Mouse (Mus musculus): ENCODE data around the gene Sept12. TPM values are rescaled to one million over a fixed set of nuclear protein-coding genes. Genes with fewer than 3 reads are reported as not detected.

Gene Sept12
- polyA plus RNA-seq, 1 experiment from 2014 or later, result not detected

DNA sequence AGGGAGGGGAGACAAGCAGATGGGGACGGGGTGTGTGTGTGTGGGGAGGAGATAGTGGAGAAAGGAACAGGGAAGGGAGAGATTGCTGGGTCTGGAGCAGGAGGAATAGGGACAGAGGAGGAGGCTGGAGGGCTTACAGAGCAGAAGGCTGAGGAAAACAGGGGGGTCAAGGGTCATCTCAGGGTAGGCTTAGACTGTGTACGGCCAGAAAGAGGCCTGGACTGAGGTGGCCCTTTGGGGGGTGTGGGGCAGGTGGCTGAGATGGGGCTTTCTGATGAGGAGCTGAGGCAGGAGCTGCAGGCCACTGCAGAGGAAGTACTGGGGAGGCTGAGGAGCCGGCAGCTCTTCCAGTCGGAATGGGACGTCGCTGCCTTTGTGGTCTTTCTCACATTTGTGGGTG lies 9.8 kb upstream of the Sept12 start:
- Histone ChIP-seq H3K4me1 (peaks cover 26% of the 10 kb centered on the region), H3K4me3 (peak overlapping the region; percentile 19; the same call in 1 of the 2 replicates), H3K27me3 (ENCODE audit: insufficient read depth, poor library complexity, severe bottlenecking) (no peaks in the 10 kb centered on the region), H3K9me3 (no peaks in the 10 kb centered on the region), H3K36me3 (peaks cover 13% of the 10 kb centered on the region), H3K27ac (peak overlapping the region; percentile 50)
- 45% methylated on average over 6 of the region's 6 CpGs for WGBS
- no peak for DNase-seq (ENCODE audit: low spot score)

DNA sequence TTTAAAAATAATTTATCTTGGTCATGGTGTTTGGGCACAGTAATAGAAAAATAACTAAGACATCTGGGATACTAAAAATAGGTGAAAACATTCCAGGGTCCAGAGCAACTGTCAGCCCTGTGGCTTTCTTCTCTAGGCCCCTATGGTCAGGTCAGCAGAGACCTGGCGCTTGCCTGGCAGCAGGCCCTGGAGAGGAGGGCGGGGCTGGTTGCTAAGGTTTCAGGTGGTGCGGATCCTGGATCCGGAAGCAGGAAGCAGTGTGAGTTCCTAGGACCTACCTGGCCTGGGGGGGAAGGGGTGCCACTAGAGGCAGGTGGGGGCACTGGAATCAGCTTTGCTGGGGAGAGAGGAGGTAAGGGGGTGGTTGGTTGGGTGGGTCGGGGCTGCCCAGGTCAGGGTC lies 9.4 kb upstream of the Sept12 start, which contains the start of gene Smim22:
Gene Smim22 (plus strand): TSS at position 222 of the 400 bp plus-strand sequence.
- H3K27me3 ChIP-seq (ENCODE audit: insufficient read depth, poor library complexity, severe bottlenecking), result no peaks in the 10 kb centered on the region
- no peak for DNase-seq (ENCODE audit: low spot score)
- H3K4me1 ChIP-seq, result peaks cover 22% of the 10 kb centered on the region
- peak within 1 kb of the TSS; percentile 19; the same call in 1 of the 2 replicates for H3K4me3 ChIP-seq
- peak within 1 kb of the TSS; percentile 50 for H3K27ac ChIP-seq
- WGBS, result 35% methylated on average over 5 of the region's 5 CpGs
- peaks cover 13% of the 10 kb centered on the region for H3K36me3 ChIP-seq
- no peaks in the 10 kb centered on the region for H3K9me3 ChIP-seq

DNA sequence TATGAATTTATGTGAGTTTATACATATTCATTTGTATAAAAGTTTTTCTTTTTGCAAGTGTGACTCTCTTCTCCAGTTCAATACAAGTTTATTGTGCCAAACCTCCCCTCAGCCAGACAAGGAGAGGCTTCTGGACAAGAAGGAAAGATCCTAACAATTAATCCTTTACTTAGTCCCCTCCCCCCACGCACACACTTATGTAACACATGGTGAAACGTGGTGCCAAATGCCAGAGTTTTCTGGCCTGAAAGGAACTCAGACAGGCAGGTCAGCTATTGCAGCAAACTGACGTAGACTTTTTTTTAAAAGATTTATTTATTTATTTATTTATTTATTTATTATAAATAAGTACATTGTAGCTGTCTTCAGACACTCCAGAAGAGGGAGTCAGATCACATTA lies 3.0 kb upstream of the Sept12 start:
- Histone ChIP-seq H3K36me3 (no peaks in the 10 kb centered on the region), H3K4me3 (no peak overlapping the region), H3K27me3 (ENCODE audit: insufficient read depth, poor library complexity, severe bottlenecking) (no peaks in the 10 kb centered on the region), H3K27ac (no peak overlapping the region), H3K4me1 (peaks cover 5% of the 10 kb centered on the region; the same call in 1 of the 2 replicates), H3K9me3 (no peaks in the 10 kb centered on the region)
- WGBS, result 73% methylated on average over 3 of the region's 3 CpGs
- DNase-seq (ENCODE audit: low spot score), result no peak

DNA sequence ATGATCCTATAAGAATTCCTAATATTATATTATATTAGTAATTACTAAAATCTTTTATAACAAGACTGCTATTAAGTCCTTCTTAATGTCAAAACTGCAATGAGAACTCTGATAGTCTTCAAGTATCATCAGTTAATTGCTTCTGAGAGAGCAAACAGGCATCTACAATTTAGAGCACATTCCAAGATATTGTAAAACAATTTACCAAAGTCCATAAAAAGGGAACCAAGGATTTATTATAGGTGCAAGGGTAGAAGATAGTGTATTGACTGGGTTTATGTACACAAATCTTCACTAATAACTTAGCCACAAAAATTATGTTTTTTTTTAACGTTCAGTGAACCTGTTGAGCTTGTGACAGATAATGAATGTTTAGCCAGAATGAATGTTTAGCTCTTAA lies 1.3 kb upstream of the Sept12 start:
- Histone ChIP-seq H3K27me3 (ENCODE audit: insufficient read depth, poor library complexity, severe bottlenecking) (no peaks in the 10 kb centered on the region), H3K9me3 (no peaks in the 10 kb centered on the region), H3K27ac (no peak overlapping the region), H3K4me1 (peaks cover 5% of the 10 kb centered on the region; the same call in 1 of the 2 replicates), H3K4me3 (no peak overlapping the region), H3K36me3 (no peaks in the 10 kb centered on the region)
- no peak for DNase-seq (ENCODE audit: low spot score)
- 69% methylated on average over 1 of the region's 1 CpGs for WGBS

DNA sequence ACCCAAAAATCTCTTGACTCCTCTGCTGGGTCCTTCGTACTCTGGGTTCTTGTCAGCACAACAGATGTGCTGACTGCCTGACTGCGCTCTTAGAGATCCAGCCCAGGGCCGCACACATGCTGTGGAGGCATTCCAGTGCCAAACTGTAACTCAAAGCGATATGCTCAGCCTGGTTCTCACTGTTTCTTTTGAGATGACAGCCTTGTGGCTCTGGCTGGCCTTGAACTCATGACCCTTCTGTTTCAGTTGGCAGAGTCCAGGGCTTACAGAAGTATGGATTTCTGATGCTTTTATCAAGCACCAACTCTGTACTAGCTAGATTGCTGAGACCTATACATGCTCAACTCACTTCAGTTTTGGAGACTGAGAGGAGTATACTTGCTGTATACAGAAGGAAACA lies 4.4 kb downstream of the Sept12 start:
- no peak for DNase-seq (ENCODE audit: low spot score)
- H3K36me3 ChIP-seq, result no peaks in the 10 kb centered on the region
- no peaks in the 10 kb centered on the region for H3K9me3 ChIP-seq
- H3K4me3 ChIP-seq, result no peak overlapping the region
- peaks cover 5% of the 10 kb centered on the region; the same call in 1 of the 2 replicates for H3K4me1 ChIP-seq
- H3K27me3 ChIP-seq (ENCODE audit: insufficient read depth, poor library complexity, severe bottlenecking), result no peaks in the 10 kb centered on the region
- 81% methylated on average over 4 of the region's 4 CpGs for WGBS
- H3K27ac ChIP-seq, result no peak overlapping the region

DNA sequence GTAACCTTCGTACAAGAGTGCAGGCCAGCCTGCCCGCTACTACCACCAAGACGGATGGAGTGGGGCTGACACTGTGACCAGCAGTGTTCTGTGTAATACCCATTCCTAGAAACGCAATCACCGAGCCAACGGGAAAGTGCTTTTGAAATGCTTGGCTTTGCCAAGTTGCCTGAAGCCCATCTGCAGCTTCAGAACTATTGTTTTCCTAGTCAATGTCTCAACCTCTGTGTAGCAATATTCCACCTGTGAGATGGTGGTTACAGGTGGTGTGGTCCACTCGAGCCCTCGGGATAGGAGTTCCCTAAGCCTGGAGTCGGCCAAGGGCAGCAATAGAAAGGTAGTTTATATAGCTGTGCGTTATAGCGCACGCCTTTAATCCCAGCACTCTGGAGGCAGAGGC lies 12.9 kb downstream of the Sept12 start:
- no peak overlapping the region for H3K27ac ChIP-seq
- no peak overlapping the region for H3K4me3 ChIP-seq
- 90% methylated on average over 12 of the region's 12 CpGs for WGBS
- H3K36me3 ChIP-seq, result no peaks in the 10 kb centered on the region
- no peak for DNase-seq (ENCODE audit: low spot score)
- no peaks in the 10 kb centered on the region for H3K4me1 ChIP-seq
- H3K9me3 ChIP-seq, result no peaks in the 10 kb centered on the region
- H3K27me3 ChIP-seq (ENCODE audit: insufficient read depth, poor library complexity, severe bottlenecking), result no peaks in the 10 kb centered on the region

DNA sequence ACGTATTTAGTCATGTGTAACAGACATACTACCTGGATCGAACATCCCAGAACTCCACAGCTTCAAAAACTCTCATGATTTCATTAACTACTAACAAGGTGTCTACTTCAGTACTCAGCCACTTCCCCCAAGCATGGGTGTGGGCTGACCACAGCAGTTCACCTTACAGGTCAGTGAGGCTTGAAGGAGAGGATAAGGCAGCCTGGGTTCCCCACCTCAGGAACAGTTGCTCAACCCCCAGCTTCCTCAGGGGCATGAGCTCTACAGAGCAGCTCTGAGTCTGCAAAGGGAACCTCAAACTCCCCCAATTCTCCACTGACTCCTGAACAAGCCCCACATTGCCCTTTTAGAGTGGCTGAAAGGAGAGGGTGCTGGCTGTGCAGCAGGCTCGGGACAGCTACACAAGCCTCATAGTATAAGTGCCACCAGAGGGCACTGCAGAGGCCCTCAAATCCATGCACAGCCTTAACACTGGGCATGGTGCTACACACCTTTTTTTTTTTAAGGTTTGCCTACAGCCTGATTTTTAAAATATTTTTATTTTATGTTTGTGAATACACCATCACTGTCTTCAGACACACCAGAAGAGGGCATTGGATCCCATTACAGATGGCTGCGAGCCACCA lies 17.8 kb downstream of the Sept12 start:
- no peak for DNase-seq (ENCODE audit: low spot score)
- H3K27me3 ChIP-seq (ENCODE audit: insufficient read depth, poor library complexity, severe bottlenecking), result no peaks in the 10 kb centered on the region
- H3K4me1 ChIP-seq, result peaks cover 13% of the 10 kb centered on the region
- H3K9me3 ChIP-seq, result no peaks in the 10 kb centered on the region
- 73% methylated on average over 4 of the region's 4 CpGs for WGBS
- no peaks in the 10 kb centered on the region for H3K36me3 ChIP-seq
- no peak overlapping the region for H3K27ac ChIP-seq
- H3K4me3 ChIP-seq, result no peak overlapping the region

DNA sequence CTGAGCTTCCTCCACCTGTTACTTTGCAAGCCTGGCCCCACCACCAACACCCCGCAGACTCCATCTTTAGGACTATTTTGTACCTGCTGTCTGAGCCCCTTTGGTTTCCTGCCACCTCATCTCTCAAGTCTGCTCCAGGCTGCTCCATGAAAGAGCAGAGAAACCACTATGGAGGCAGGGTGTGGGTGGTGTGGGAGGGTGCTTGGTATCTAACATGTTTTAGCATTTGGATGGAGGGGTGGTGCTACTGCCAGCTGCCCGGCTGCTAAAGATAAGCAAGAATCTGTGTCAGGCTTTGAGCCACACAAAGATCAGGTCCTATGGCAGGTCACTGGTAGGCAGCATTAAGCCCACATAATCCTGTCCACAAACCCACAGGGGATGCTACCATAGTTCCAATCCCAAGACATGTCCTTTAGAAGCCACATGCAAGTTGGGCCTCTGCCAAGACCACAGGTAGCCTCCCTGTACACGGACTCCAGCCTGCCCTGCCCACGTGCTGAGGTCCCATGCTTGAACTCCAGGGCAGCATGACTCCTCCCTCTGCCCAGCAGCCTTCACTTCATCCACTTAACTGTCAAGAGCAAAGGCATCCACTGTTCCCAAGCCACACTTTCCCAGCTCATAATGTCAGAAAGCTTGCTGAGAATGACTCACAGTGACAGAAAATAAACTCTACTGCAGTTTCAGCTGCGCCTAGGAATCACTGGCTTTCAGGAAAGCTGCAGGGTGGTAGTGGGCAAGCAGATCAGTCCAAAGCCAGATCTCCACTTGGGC lies 19.2 kb downstream of the Sept12 start:
- H3K4me3 ChIP-seq, result no peak overlapping the region
- H3K27ac ChIP-seq, result peak overlapping the region; percentile 23
- no peaks in the 10 kb centered on the region for H3K9me3 ChIP-seq
- H3K27me3 ChIP-seq (ENCODE audit: insufficient read depth, poor library complexity, severe bottlenecking), result no peaks in the 10 kb centered on the region
- DNase-seq (ENCODE audit: low spot score), result no peak
- no peaks in the 10 kb centered on the region for H3K36me3 ChIP-seq
- 47% methylated on average over 5 of the region's 5 CpGs for WGBS
- peaks cover 13% of the 10 kb centered on the region for H3K4me1 ChIP-seq

DNA sequence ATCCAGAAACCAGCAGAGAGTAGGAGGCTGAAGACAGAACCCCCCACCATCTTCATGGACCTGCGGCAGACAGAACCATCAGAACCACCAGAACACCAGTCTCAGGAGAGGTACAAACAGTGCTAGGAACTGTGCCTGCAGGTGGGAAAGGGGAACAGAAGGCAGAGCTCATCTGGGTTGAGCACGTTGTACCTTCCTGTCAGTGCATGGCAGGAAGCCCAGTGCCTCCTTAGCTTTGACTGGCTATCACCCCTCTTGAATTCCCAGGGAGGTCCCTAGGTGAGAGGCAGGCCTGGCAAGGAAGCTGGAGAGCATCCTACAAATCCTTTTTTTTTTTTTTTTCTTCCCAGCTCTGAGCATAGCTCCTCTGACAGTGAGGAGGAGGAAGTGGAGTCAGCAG lies 21.5 kb downstream of the Sept12 start:
- no peaks in the 10 kb centered on the region for H3K27me3 ChIP-seq (ENCODE audit: insufficient read depth, poor library complexity, severe bottlenecking)
- H3K36me3 ChIP-seq, result no peaks in the 10 kb centered on the region
- H3K4me1 ChIP-seq, result peaks cover 13% of the 10 kb centered on the region
- no peak overlapping the region for H3K27ac ChIP-seq
- DNase-seq (ENCODE audit: low spot score), result no peak
- H3K4me3 ChIP-seq, result no peak overlapping the region
- 70% methylated on average over 2 of the region's 2 CpGs for WGBS
- no peaks in the 10 kb centered on the region for H3K9me3 ChIP-seq

DNA sequence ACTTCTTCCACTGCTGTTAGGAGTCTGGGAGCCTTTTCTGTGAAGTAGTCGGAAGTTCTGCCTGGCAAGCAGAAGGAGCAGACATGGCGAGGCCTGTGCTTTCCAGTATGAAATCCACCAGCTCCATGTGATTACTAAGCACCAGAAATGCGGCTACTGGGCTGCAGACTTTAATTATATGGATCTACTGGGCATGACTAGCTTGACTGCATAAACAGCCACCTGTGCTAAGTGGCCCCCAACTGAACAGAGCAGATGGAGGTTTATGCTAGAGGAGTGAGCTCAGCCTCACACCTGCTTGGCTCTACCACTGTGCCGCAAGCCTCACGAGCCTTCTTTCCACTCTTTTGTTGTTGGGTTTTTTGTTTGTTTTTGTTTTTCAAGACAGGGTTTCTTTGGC lies 23.1 kb downstream of the Sept12 start:
- H3K27ac ChIP-seq, result no peak overlapping the region
- no peak overlapping the region for H3K4me3 ChIP-seq
- H3K27me3 ChIP-seq (ENCODE audit: insufficient read depth, poor library complexity, severe bottlenecking), result no peaks in the 10 kb centered on the region
- H3K36me3 ChIP-seq, result no peaks in the 10 kb centered on the region
- DNase-seq (ENCODE audit: low spot score), result no peak
- 81% methylated on average over 5 of the region's 5 CpGs for WGBS
- H3K4me1 ChIP-seq, result peaks cover 13% of the 10 kb centered on the region
- H3K9me3 ChIP-seq, result no peaks in the 10 kb centered on the region

DNA sequence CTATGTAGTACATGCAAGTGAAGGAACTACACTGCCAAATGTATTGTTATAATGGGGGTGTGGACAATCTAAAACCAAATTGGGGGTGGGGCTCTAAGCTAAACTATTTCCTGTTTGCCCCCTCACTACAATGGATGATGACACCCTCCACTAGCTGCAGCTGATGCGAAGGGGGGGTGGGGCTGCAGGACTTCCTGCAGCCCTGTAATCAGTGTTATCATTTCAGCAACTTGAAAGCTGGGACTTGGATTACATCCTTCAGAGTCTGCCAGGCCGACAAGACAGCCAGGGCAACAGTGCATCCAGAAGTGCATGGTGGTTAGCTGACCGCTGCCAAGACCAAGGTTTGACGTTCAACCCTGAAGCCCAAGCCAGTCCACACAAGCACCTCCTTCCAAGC lies 26.0 kb downstream of the Sept12 start:
- H3K4me1 ChIP-seq, result no peaks in the 10 kb centered on the region
- no peaks in the 10 kb centered on the region for H3K27me3 ChIP-seq (ENCODE audit: insufficient read depth, poor library complexity, severe bottlenecking)
- DNase-seq (ENCODE audit: low spot score), result no peak
- H3K9me3 ChIP-seq, result no peaks in the 10 kb centered on the region
- no peak overlapping the region for H3K4me3 ChIP-seq
- H3K36me3 ChIP-seq, result no peaks in the 10 kb centered on the region; the same call in 1 of the 2 replicates
- H3K27ac ChIP-seq, result no peak overlapping the region
- WGBS, result 54% methylated on average over 4 of the region's 4 CpGs

DNA sequence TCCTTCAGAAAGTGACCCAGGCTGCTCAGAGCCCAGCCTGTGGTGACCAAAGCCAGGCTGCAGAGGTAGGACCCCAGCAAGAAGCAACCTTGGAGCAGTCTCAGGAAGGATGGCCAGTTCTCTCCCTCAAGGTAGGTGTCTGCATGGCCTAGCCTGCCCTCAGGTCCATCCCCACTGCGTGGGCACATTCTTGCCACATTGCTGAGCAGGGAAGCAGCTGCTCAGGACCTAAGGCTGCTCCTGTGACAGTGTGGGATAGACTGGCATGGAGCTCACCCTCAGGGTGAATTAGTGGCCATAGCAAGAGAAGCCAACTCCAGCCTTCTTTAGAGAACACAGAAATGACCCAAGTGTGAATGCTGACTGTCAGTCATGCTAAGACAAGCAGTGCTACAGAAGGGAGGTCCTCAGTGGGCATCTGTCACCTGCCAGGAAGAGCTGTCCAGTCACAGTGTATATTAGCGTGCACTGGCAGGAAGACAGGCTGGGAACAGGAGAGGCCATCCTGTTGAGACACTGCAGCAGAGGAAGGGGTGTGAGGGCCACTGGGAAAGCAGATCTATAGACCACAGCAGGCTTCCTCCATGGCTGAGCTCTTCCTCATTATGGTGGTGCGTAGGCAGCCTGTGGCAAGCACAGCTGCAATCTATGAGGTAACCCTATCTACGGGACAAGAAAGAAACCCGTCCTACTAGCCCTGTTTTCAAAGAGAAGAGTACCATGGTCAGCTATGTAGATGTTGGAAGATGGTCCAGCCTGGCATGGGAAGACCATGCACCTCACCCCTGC lies 28.4 kb downstream of the Sept12 start:
- no peak for DNase-seq (ENCODE audit: low spot score)
- no peaks in the 10 kb centered on the region for H3K9me3 ChIP-seq
- H3K27ac ChIP-seq, result no peak overlapping the region
- WGBS, result 78% methylated on average over 5 of the region's 5 CpGs
- H3K4me3 ChIP-seq, result no peak overlapping the region
- no peaks in the 10 kb centered on the region for H3K27me3 ChIP-seq (ENCODE audit: insufficient read depth, poor library complexity, severe bottlenecking)
- peaks cover 4% of the 10 kb centered on the region; the same call in 1 of the 2 replicates for H3K4me1 ChIP-seq
- H3K36me3 ChIP-seq, result no peaks in the 10 kb centered on the region; the same call in 1 of the 2 replicates

DNA sequence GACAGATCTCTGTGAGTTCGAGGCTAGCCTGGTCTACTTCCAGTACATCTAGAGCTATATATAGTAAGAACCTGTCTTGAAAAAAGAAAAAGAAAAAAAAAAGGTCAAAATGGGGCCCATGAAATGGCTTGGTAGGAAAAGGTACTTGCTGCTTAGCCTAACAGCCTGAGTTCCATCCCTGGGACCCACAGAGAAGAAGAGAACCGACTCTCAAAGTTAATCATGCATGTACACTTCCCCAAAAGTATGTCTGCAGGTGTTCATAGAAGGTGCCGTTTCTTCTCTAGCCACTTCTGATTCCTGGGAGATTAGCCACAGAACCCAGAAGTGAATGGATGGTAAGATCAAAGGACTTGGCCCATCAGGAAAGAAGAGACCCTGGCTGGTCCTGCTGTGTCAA lies 29.2 kb downstream of the Sept12 start:
- H3K4me3 ChIP-seq, result no peak overlapping the region
- no peaks in the 10 kb centered on the region for H3K27me3 ChIP-seq (ENCODE audit: insufficient read depth, poor library complexity, severe bottlenecking)
- no peaks in the 10 kb centered on the region for H3K9me3 ChIP-seq
- WGBS, result 75% methylated on average over 3 of the region's 3 CpGs
- peaks cover 8% of the 10 kb centered on the region; the same call in 1 of the 2 replicates for H3K4me1 ChIP-seq
- no peak overlapping the region for H3K27ac ChIP-seq
- no peaks in the 10 kb centered on the region; the same call in 1 of the 2 replicates for H3K36me3 ChIP-seq
- no peak for DNase-seq (ENCODE audit: low spot score)
